In the genomic region with DNA sequence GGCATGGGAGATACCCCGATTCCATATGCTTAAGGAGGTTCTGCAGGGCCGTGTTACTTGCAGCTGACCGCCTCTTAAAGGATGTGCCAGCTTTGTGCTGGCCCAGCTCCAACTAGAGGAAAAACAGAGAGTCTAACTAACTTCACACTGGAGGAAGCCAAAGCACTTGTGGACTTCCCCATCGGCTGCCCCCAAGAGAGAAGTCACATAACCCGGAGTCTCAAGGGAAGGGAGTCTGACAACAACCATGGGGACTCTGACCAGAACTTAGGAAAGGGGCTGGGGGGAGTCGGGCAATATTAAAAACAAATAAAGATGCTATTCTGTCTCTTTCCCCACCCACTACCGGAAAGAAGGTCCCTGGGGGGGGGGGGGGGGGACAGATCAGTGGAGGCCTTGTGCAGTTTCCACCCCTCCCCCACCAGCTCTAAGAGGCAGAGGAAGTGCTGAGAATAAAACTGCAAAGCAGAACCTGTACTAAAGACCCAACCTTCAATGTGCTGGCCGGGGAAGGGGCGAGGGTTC, we compare ENCODE assay signal across 9 mouse cellular contexts. TPM values are rescaled to one million over a fixed set of nuclear protein-coding genes. Genes with fewer than 3 reads are reported as not detected.
DNase-seq lines count a peak whose midpoint lies in the region; ATAC-seq lines count a peak whose summit lies in the region.
"Had no signal": no experiment of that assay in that cellular context is flagged by ENCODE, and none has a peak within 500 bp of the region (broad histone marks: within the 10 kb centered on the region; RNA-seq: fewer than 3 reads in every experiment).

No protein-coding gene starts in this region.

- H3K36me3 ChIP-seq in midbrain, embryonic 12.5 days = no peaks in the 10 kb centered on the region
- H3K36me3 ChIP-seq in midbrain, embryonic 11.5 days (ENCODE audit: control insufficient read depth, insufficient read depth, low read length) = no peaks in the 10 kb centered on the region
- no peaks in the 10 kb centered on the region for H3K36me3 ChIP-seq in embryonic facial prominence, embryonic 10.5 days (replicated peaks)

- ATAC-seq in midbrain, embryonic 12.5 days (ENCODE audit: low FRiP score, low read depth) = no peak
- no peak for ATAC-seq in midbrain, embryonic 11.5 days (ENCODE audit: low FRiP score)
- ATAC-seq in megakaryocyte, adult 5-6 weeks (ENCODE audit: poor library complexity, severe bottlenecking) = peak; percentile 69

- no peak overlapping the region for H3K9ac ChIP-seq in midbrain, embryonic 12.5 days (replicated peaks)
- H3K9ac ChIP-seq in midbrain, embryonic 11.5 days (ENCODE audit: low read length) = no peak overlapping the region

- intact Hi-C loops in heart, postnatal 10 days (cut with DNase I) = no loop called here

- H3K27me3 ChIP-seq in midbrain, embryonic 12.5 days = peaks cover 18% of the 10 kb centered on the region
- H3K27me3 ChIP-seq in midbrain, embryonic 11.5 days (ENCODE audit: control insufficient read depth, insufficient read depth, low read length) = no peaks in the 10 kb centered on the region
- no peaks in the 10 kb centered on the region for H3K27me3 ChIP-seq in embryonic facial prominence, embryonic 10.5 days (replicated peaks; ENCODE audit: low read depth, poor library complexity, severe bottlenecking)

- no peak for DNase-seq in midbrain, embryonic 11.5 days (ENCODE audit: low spot score, missing footprints)
- no peak for DNase-seq in embryonic facial prominence, embryonic 10.5 days (ENCODE audit: low spot score)
- DNase-seq in heart, postnatal 10 days = peak; percentile 73 to 79
- peak; percentile 50 to 69 for DNase-seq in kidney, postnatal 36 days
- peak; percentile 81 for DNase-seq in thymus, postnatal 0 days (ENCODE audit: low spot score)
- no peak for DNase-seq in urinary bladder, postnatal 25 days (ENCODE audit: low spot score)

- peaks cover 72% of the 10 kb centered on the region for H3K4me1 ChIP-seq in midbrain, embryonic 12.5 days
- H3K4me1 ChIP-seq in midbrain, embryonic 11.5 days (ENCODE audit: control insufficient read depth, insufficient read depth, low read length) = peaks cover 19% of the 10 kb centered on the region
- H3K4me1 ChIP-seq in embryonic facial prominence, embryonic 10.5 days = peaks cover 97% of the 10 kb centered on the region

- H3K9me3 ChIP-seq in midbrain, embryonic 12.5 days = no peaks in the 10 kb centered on the region
- H3K9me3 ChIP-seq in midbrain, embryonic 11.5 days (ENCODE audit: control insufficient read depth, low read length) = no peaks in the 10 kb centered on the region
- H3K9me3 ChIP-seq in embryonic facial prominence, embryonic 10.5 days = no peaks in the 10 kb centered on the region

- 0 out of 2 replicates have a peak overlapping the region, but pooled peaks have one; percentile 4 for H3K27ac ChIP-seq in midbrain, embryonic 12.5 days (replicated peaks)
- H3K27ac ChIP-seq in midbrain, embryonic 11.5 days (ENCODE audit: low read depth, low read length) = no peak overlapping the region
- H3K27ac ChIP-seq in embryonic facial prominence, embryonic 10.5 days (replicated peaks) = peak overlapping the region; percentile 54

- no peak overlapping the region for H3K4me3 ChIP-seq in midbrain, embryonic 12.5 days
- H3K4me3 ChIP-seq in midbrain, embryonic 11.5 days (ENCODE audit: low read depth, low read length) = no peak overlapping the region
- H3K4me3 ChIP-seq in embryonic facial prominence, embryonic 10.5 days = no peak overlapping the region
- H3K4me3 ChIP-seq: layer of hippocampus, adult 2 months had no signal

- no peak overlapping the region for H3K4me2 ChIP-seq in midbrain, embryonic 12.5 days (replicated peaks)
- H3K4me2 ChIP-seq in midbrain, embryonic 11.5 days = no peak overlapping the region

- 57% methylated on average over 9 of the region's 9 CpGs for WGBS in midbrain, embryonic 12.5 days
- 57% methylated on average over 9 of the region's 9 CpGs for WGBS in midbrain, embryonic 11.5 days
- WGBS in embryonic facial prominence, embryonic 10.5 days = 47% methylated on average over 9 of the region's 9 CpGs

RNA-seq across cellular contexts. Expression of a gene that starts 17.3 kb away (rescaled TPM):
- 2.9 and 3.2 TPM in 2 replicates for polyA plus RNA-seq in midbrain, embryonic 12.5 days (2016; fragmentation: Nextera tagmentation; extraction: Ambion mirVana)
- 4.0 and 4.1 TPM in 2 replicates for polyA plus RNA-seq in midbrain, embryonic 11.5 days (2014; fragmentation: Nextera tagmentation; extraction: Ambion mirVana)
- 2.6 and 2.9 TPM in 2 replicates for polyA plus RNA-seq in embryonic facial prominence, embryonic 10.5 days (2016; fragmentation: Nextera tagmentation; extraction: Ambion mirVana)
- 10 to 100 TPM; 87.9 to 93.7 TPM for total RNA-seq in heart, postnatal 10 days (2021)
- total RNA-seq in megakaryocyte, adult 5-6 weeks (2015) = 1.4 and 1.8 TPM in 2 replicates
- 1.1 and 1.3 TPM in 2 replicates for total RNA-seq in megakaryocyte, adult 5-6 weeks (2017)
- 2.0 and 2.6 TPM in 2 replicates for polyA plus RNA-seq in thymus, postnatal 0 days (2015; fragmentation: Nextera tagmentation; extraction: Ambion mirVana)

Comparison
In these comparisons a context has a peak if more than half of its experiments do, and no peak if none do; other contexts are left out.
1. DNase-seq: peak in heart, postnatal 10 days (2 of 2), kidney, postnatal 36 days (2 of 2) and thymus, postnatal 0 days (single experiment); none in midbrain, embryonic 11.5 days (single experiment), embryonic facial prominence, embryonic 10.5 days (single experiment) and urinary bladder, postnatal 25 days (single experiment).